8 mouse cellular contexts compared by ENCODE assay signal in the genomic region with DNA sequence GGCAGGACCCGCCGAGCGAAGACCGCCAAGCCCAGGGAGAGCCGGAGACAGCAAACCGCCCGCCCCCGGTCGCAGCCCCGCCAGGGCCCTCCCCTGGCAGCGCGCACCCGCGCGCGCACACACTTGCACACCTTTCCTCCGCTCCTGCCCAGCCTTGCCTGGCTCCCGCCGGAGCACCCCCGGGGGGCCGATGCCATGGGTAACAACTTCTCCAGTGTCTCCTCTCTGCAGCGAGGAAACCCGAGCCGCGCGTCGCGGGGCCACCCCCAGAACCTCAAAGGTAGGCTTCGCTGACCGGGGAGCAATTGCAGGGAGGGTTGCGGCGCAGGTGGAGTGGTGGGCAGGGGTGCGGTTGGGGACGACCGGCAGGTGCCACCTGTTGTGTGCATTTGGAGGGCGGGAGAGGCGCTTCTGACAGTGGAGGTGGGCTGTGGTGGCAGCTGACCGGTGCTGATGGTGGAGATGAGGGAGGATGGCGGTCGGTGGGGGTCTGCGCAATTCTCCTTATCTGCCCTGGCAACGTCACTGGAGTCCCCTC. TPM values are rescaled to one million over a fixed set of nuclear protein-coding genes. Genes with fewer than 3 reads are reported as not detected.
DNase-seq lines count a peak whose midpoint lies in the region; ATAC-seq and TF ChIP-seq lines count a peak whose summit lies in the region.

No protein-coding gene starts in this region.

- peak overlapping the region; percentile 57 for H3K9ac ChIP-seq in lung, embryonic 14.5 days
- H3K9ac ChIP-seq in forebrain, embryonic 12.5 days: peak overlapping the region; percentile 53
- H3K9ac ChIP-seq in kidney, embryonic 16.5 days (replicated peaks; ENCODE audit: low read length): peak overlapping the region; percentile 72
- H3K9ac ChIP-seq in stomach, embryonic 15.5 days: peak overlapping the region; percentile 65

- WGBS in lung, embryonic 14.5 days: under 1% methylated on average over 42 of the region's 42 CpGs
- WGBS in forebrain, embryonic 12.5 days: under 1% methylated on average over 41 of the region's 42 CpGs
- under 1% methylated on average over 41 of the region's 42 CpGs for WGBS in kidney, embryonic 16.5 days
- WGBS in stomach, embryonic 15.5 days: under 1% methylated on average over 28 of the region's 42 CpGs

- H3K9me3 ChIP-seq in lung, embryonic 14.5 days (ENCODE audit: low read depth, low read length): no peaks in the 10 kb centered on the region; the same call in 1 of the 2 replicates
- H3K9me3 ChIP-seq in forebrain, embryonic 12.5 days: peaks cover 5% of the 10 kb centered on the region; the same call in 1 of the 2 replicates
- peaks cover 4% of the 10 kb centered on the region; the same call in 1 of the 2 replicates for H3K9me3 ChIP-seq in kidney, embryonic 16.5 days (ENCODE audit: low read length)
- no peaks in the 10 kb centered on the region for H3K9me3 ChIP-seq in stomach, embryonic 15.5 days

- no peak for TF ChIP-seq CTCF in lung, embryonic 14.5 days (IDR thresholded peaks at IDR 0.05; ENCODE audit: low read depth)
- no peak for TF ChIP-seq CTCF in brain, embryonic 14.5 days (IDR thresholded peaks at IDR 0.05; ENCODE audit: borderline replicate concordance, extremely low read depth, insufficient read depth, insufficient read length)

- H3K27me3 ChIP-seq in lung, embryonic 14.5 days (ENCODE audit: insufficient read depth, low read length): peaks cover 33% of the 10 kb centered on the region
- peaks cover 73% of the 10 kb centered on the region for H3K27me3 ChIP-seq in forebrain, embryonic 12.5 days
- peaks cover 23% of the 10 kb centered on the region for H3K27me3 ChIP-seq in kidney, embryonic 16.5 days (ENCODE audit: insufficient read depth, low read length)
- peaks cover 19% of the 10 kb centered on the region for H3K27me3 ChIP-seq in stomach, embryonic 15.5 days (replicated peaks)

- peak; percentile 9 for ATAC-seq in lung, embryonic 14.5 days (ENCODE audit: insufficient read depth)
- peak; percentile 39 for ATAC-seq in forebrain, embryonic 12.5 days (ENCODE audit: low FRiP score)
- ATAC-seq in kidney, embryonic 16.5 days (ENCODE audit: low FRiP score, low TSS enrichment): peak; percentile 36
- ATAC-seq in stomach, embryonic 15.5 days (ENCODE audit: insufficient read depth, low FRiP score, low read depth): no peak

- DNase-seq in lung, embryonic 14.5 days: peak; percentile 30
- DNase-seq in lung, postnatal 36 days: no peak
- DNase-seq in brain, embryonic 14.5 days (ENCODE audit: low read depth): peak; percentile 28
- peak; percentile 27 for DNase-seq in lung, postnatal 10 days
- no peak for DNase-seq in c-Kit-positive CD71-positive TER-119-positive erythroid progenitor cells, embryonic 14.5 days (ENCODE audit: low spot score)

- peak overlapping the region; percentile 12; the same call in 1 of the 2 replicates for H3K27ac ChIP-seq in lung, embryonic 14.5 days (ENCODE audit: low read depth)
- 0 out of 2 replicates have a peak overlapping the region, but pooled peaks have one; percentile 38 for H3K27ac ChIP-seq in forebrain, embryonic 12.5 days
- no peak overlapping the region for H3K27ac ChIP-seq in kidney, embryonic 16.5 days (ENCODE audit: low read length)
- peak overlapping the region; percentile 51 for H3K27ac ChIP-seq in stomach, embryonic 15.5 days

- TF ChIP-seq POLR2A in brain, embryonic 14.5 days (IDR thresholded peaks at IDR 0.05; ENCODE audit: borderline replicate concordance, extremely low read depth, insufficient read depth, insufficient read length, poor library complexity, severe bottlenecking): 0 out of 2 replicates have a peak, but pooled peaks have one; percentile 34

- H3K4me1 ChIP-seq in lung, embryonic 14.5 days (ENCODE audit: insufficient read depth): peaks cover 4% of the 10 kb centered on the region; the same call in 1 of the 2 replicates
- H3K4me1 ChIP-seq in forebrain, embryonic 12.5 days: peaks cover 15% of the 10 kb centered on the region
- H3K4me1 ChIP-seq in kidney, embryonic 16.5 days (ENCODE audit: insufficient read depth, low read length): peaks cover 11% of the 10 kb centered on the region; the same call in 1 of the 2 replicates
- peaks cover 11% of the 10 kb centered on the region for H3K4me1 ChIP-seq in stomach, embryonic 15.5 days

- peak overlapping the region; percentile 69 for H3K4me3 ChIP-seq in lung, embryonic 14.5 days (ENCODE audit: low read depth, low read length)
- peak overlapping the region; percentile 70 for H3K4me3 ChIP-seq in forebrain, embryonic 12.5 days (replicated peaks)
- H3K4me3 ChIP-seq in kidney, embryonic 16.5 days (ENCODE audit: low read length): peak overlapping the region; percentile 70
- H3K4me3 ChIP-seq in stomach, embryonic 15.5 days (replicated peaks): peak overlapping the region; percentile 71

- peak overlapping the region; percentile 100 for H3K4me2 ChIP-seq in lung, embryonic 14.5 days
- H3K4me2 ChIP-seq in forebrain, embryonic 12.5 days: peak overlapping the region; percentile 99
- peak overlapping the region; percentile 100 for H3K4me2 ChIP-seq in kidney, embryonic 16.5 days (replicated peaks; ENCODE audit: low read depth, low read length)
- peak overlapping the region; percentile 99 for H3K4me2 ChIP-seq in stomach, embryonic 15.5 days

- no peaks in the 10 kb centered on the region for H3K36me3 ChIP-seq in lung, embryonic 14.5 days (ENCODE audit: insufficient read depth)
- no peaks in the 10 kb centered on the region for H3K36me3 ChIP-seq in forebrain, embryonic 12.5 days (replicated peaks)
- H3K36me3 ChIP-seq in kidney, embryonic 16.5 days (ENCODE audit: insufficient read depth, low read length): no peaks in the 10 kb centered on the region
- H3K36me3 ChIP-seq in stomach, embryonic 15.5 days: no peaks in the 10 kb centered on the region

RNA-seq across cellular contexts. Expression of a gene that starts 0.7 kb away (rescaled TPM):
- 7.6 and 8.0 TPM in 2 replicates for polyA plus RNA-seq in lung, embryonic 14.5 days (2014; fragmentation: Nextera tagmentation; extraction: Ambion mirVana)
- polyA plus RNA-seq in brain, embryonic 14.5 days (2012; rRNA removed): 13.6 and 22.2 TPM in 2 replicates
- 4.0 and 4.6 TPM in 2 replicates for polyA plus RNA-seq in forebrain, embryonic 12.5 days (2016; fragmentation: Nextera tagmentation; extraction: Ambion mirVana)
- 5.5 and 6.0 TPM in 2 replicates for polyA plus RNA-seq in kidney, embryonic 16.5 days (2015; fragmentation: Nextera tagmentation; extraction: Ambion mirVana)
- 7.5 and 8.5 TPM in 2 replicates for polyA plus RNA-seq in stomach, embryonic 15.5 days (2015; fragmentation: Nextera tagmentation; extraction: Ambion mirVana)

RNA-seq across cellular contexts. Expression of a gene that starts 21.8 kb away (rescaled TPM):
- polyA plus RNA-seq in lung, embryonic 14.5 days (2014; fragmentation: Nextera tagmentation; extraction: Ambion mirVana): not detected in 2 replicates
- polyA plus RNA-seq in brain, embryonic 14.5 days (2012; rRNA removed): 0.18 TPM in 1 of 2 replicates, not detected in the other
- polyA plus RNA-seq in forebrain, embryonic 12.5 days (2016; fragmentation: Nextera tagmentation; extraction: Ambion mirVana): not detected in 2 replicates
- polyA plus RNA-seq in kidney, embryonic 16.5 days (2015; fragmentation: Nextera tagmentation; extraction: Ambion mirVana): not detected in 2 replicates
- polyA plus RNA-seq in stomach, embryonic 15.5 days (2015; fragmentation: Nextera tagmentation; extraction: Ambion mirVana): not detected in 2 replicates

RNA-seq across cellular contexts. Expression of a gene that starts 35.3 kb away (rescaled TPM):
- not detected in 2 replicates for polyA plus RNA-seq in lung, embryonic 14.5 days (2014; fragmentation: Nextera tagmentation; extraction: Ambion mirVana)
- not detected in 2 replicates for polyA plus RNA-seq in brain, embryonic 14.5 days (2012; rRNA removed)
- polyA plus RNA-seq in forebrain, embryonic 12.5 days (2016; fragmentation: Nextera tagmentation; extraction: Ambion mirVana): not detected in 2 replicates
- polyA plus RNA-seq in kidney, embryonic 16.5 days (2015; fragmentation: Nextera tagmentation; extraction: Ambion mirVana): not detected in 2 replicates
- polyA plus RNA-seq in stomach, embryonic 15.5 days (2015; fragmentation: Nextera tagmentation; extraction: Ambion mirVana): not detected in 2 replicates

RNA-seq across cellular contexts. Expression of a gene that starts 41.2 kb away (rescaled TPM):
- 2.4 and 2.6 TPM in 2 replicates for polyA plus RNA-seq in lung, embryonic 14.5 days (2014; fragmentation: Nextera tagmentation; extraction: Ambion mirVana)
- polyA plus RNA-seq in brain, embryonic 14.5 days (2012; rRNA removed): 1.5 TPM in 2 replicates
- polyA plus RNA-seq in forebrain, embryonic 12.5 days (2016; fragmentation: Nextera tagmentation; extraction: Ambion mirVana): 1.1 and 1.8 TPM in 2 replicates
- polyA plus RNA-seq in kidney, embryonic 16.5 days (2015; fragmentation: Nextera tagmentation; extraction: Ambion mirVana): 8.5 and 8.7 TPM in 2 replicates
- polyA plus RNA-seq in stomach, embryonic 15.5 days (2015; fragmentation: Nextera tagmentation; extraction: Ambion mirVana): 7.5 and 7.7 TPM in 2 replicates

Comparison
In these comparisons a context has a peak if more than half of its experiments do, and no peak if none do; other contexts are left out.
1. DNase-seq: peak in lung, embryonic 14.5 days (single experiment), brain, embryonic 14.5 days (single experiment) and lung, postnatal 10 days (single experiment); none in lung, postnatal 36 days (single experiment) and c-Kit-positive CD71-positive TER-119-positive erythroid progenitor cells, embryonic 14.5 days (single experiment).
2. Peak in every context shown above with its lines, with median percentiles within 50 percentile points of each other: H3K4me2 ChIP-seq, H3K4me3 ChIP-seq and H3K9ac ChIP-seq.